ENCODE assay signal across 9 mouse cellular contexts in the genomic region with DNA sequence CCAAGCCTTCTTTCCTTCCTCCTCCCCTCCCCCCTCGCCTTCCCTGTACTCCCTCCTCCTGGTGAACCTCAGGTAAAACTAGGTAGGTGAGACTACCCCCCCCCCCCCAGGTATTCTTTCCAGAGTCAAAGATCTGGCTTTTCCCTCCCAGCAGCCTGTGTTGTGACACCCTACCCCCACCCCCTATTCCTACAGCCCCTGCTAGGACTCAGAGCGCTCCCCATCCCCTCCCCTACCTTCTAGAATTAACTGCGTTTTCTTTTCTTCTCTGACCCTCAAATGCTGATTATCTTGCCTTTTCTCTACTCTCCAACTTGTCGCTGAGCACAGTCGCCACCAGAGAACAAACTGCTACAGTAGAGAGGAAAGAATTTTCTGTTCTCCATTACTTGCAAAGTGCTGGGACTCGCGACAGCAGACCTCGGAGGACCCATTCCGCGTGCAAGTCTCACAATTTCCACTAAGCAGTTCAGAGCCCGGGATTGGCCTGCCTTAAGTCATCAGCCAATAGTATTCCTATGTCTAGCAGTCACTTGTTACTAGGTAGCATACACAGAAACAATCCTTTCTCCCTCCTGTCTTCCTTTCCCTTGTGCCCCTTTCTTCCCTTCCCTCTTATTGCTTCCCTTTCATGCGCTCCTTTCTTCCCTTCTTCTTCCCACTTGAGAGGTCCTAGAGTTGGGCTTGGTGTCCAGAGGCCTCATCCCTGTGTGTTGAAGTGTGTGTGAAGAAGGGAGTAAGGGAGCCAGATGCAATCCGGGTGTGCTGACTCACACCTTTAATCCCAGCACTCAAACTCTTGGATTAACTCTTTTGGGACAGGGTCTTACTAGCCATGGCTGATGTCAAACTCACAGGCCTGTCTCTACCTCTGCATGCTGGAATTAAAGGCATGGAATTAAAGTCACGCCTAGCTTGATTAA. TPM values are rescaled to one million over a fixed set of nuclear protein-coding genes. Genes with fewer than 3 reads are reported as not detected.
DNase-seq lines count a peak whose midpoint lies in the region; ATAC-seq lines count a peak whose summit lies in the region.
"Had no signal": no experiment of that assay in that cellular context is flagged by ENCODE, and none has a peak within 500 bp of the region (broad histone marks: within the 10 kb centered on the region; RNA-seq: fewer than 3 reads in every experiment).

Gene Btn2a2 (minus strand): TSS at position 458 of the 923 bp plus-strand sequence.

- peak; percentile 99 for ATAC-seq in cerebellum, adult (ENCODE audit: insufficient number of reproducible peaks, low FRiP score, low TSS enrichment)
- peak; percentile 100 for ATAC-seq in forebrain, embryonic 16.5 days
- ATAC-seq in liver, embryonic 15.5 days (ENCODE audit: insufficient read depth) = 0 out of 2 replicates have a peak, but pooled peaks have one; percentile 31
- peak; percentile 99 for ATAC-seq in neural tube, embryonic 14.5 days (ENCODE audit: low read depth)

- H3K4me1 ChIP-seq in forebrain, embryonic 16.5 days (replicated peaks; ENCODE audit: control insufficient read depth, insufficient read depth, low read length) = peaks cover 9% of the 10 kb centered on the region; the same call in 1 of the 2 replicates
- peaks cover 15% of the 10 kb centered on the region for H3K4me1 ChIP-seq in liver, embryonic 15.5 days (replicated peaks)
- H3K4me1 ChIP-seq in neural tube, embryonic 14.5 days (ENCODE audit: control insufficient read depth, insufficient read depth, low read length) = no peaks in the 10 kb centered on the region

- H3K4me2 ChIP-seq in forebrain, embryonic 16.5 days (ENCODE audit: low read length) = peak within 1 kb of the TSS; percentile 62
- peak within 1 kb of the TSS; percentile 48 for H3K4me2 ChIP-seq in liver, embryonic 15.5 days
- H3K4me2 ChIP-seq in neural tube, embryonic 14.5 days (ENCODE audit: low read depth, low read length) = peak within 1 kb of the TSS; percentile 61

- H3K9me3 ChIP-seq in forebrain, embryonic 16.5 days (ENCODE audit: control insufficient read depth, low read length) = no peaks in the 10 kb centered on the region
- H3K9me3 ChIP-seq in liver, embryonic 15.5 days (replicated peaks) = no peaks in the 10 kb centered on the region
- H3K9me3 ChIP-seq in neural tube, embryonic 14.5 days (ENCODE audit: control insufficient read depth, low read length) = no peaks in the 10 kb centered on the region

- no peaks in the 10 kb centered on the region for H3K27me3 ChIP-seq in forebrain, embryonic 16.5 days (replicated peaks; ENCODE audit: control insufficient read depth, insufficient read depth, low read length)
- peaks cover 17% of the 10 kb centered on the region for H3K27me3 ChIP-seq in liver, embryonic 15.5 days
- no peaks in the 10 kb centered on the region for H3K27me3 ChIP-seq in neural tube, embryonic 14.5 days (ENCODE audit: control insufficient read depth, insufficient read depth, low read length)

- no peak within 1 kb of the TSS for H3K27ac ChIP-seq in forebrain, embryonic 16.5 days (ENCODE audit: low read length)
- no peak within 1 kb of the TSS for H3K27ac ChIP-seq in liver, embryonic 15.5 days (replicated peaks)
- H3K27ac ChIP-seq in neural tube, embryonic 14.5 days (ENCODE audit: low read depth, low read length) = no peak within 1 kb of the TSS

- peak; percentile 91 for DNase-seq in ES-CJ7 (ENCODE audit: low read depth, low spot score)
- DNase-seq in heart, postnatal 4 days = peak; percentile 63
- peak; percentile 75 for DNase-seq in layer of hippocampus, adult 11-12 months (ENCODE audit: low spot score)
- DNase-seq in thymus, postnatal 25 days = peak; percentile 43

- 4% methylated on average over 13 of the region's 14 CpGs for WGBS in forebrain, embryonic 16.5 days
- WGBS in liver, embryonic 15.5 days (ENCODE audit: insufficient replicate concordance) = 10% methylated on average over 14 of the region's 14 CpGs
- WGBS in neural tube, embryonic 14.5 days = 6% methylated on average over 13 of the region's 14 CpGs

- peak within 1 kb of the TSS; percentile 24 for H3K9ac ChIP-seq in forebrain, embryonic 16.5 days (replicated peaks; ENCODE audit: low read depth, low read length)
- no peak within 1 kb of the TSS for H3K9ac ChIP-seq in liver, embryonic 15.5 days
- H3K9ac ChIP-seq in neural tube, embryonic 14.5 days (replicated peaks; ENCODE audit: low read depth, low read length) = 0 out of 2 replicates have a peak within 1 kb of the TSS, but pooled peaks have one; percentile 16

- H3K36me3 ChIP-seq in forebrain, embryonic 16.5 days (ENCODE audit: control insufficient read depth, insufficient read depth) = no peaks in the 10 kb centered on the region
- H3K36me3 ChIP-seq in liver, embryonic 15.5 days (replicated peaks) = no peaks in the 10 kb centered on the region
- no peaks in the 10 kb centered on the region for H3K36me3 ChIP-seq in neural tube, embryonic 14.5 days (ENCODE audit: control insufficient read depth, insufficient read depth, low read length)

- peak within 1 kb of the TSS; percentile 40 for H3K4me3 ChIP-seq in forebrain, embryonic 16.5 days (replicated peaks; ENCODE audit: low read length)
- 0 out of 2 replicates have a peak within 1 kb of the TSS, but pooled peaks have one; percentile 15 for H3K4me3 ChIP-seq in liver, embryonic 15.5 days (replicated peaks)
- peak within 1 kb of the TSS; percentile 30 for H3K4me3 ChIP-seq in neural tube, embryonic 14.5 days (ENCODE audit: low read depth, low read length)

RNA-seq across cellular contexts. Expression of gene Btn2a2, which starts in this region (rescaled TPM):
- polyA plus RNA-seq in forebrain, embryonic 16.5 days (2015; fragmentation: Nextera tagmentation; extraction: Ambion mirVana) = 0.18 TPM in 1 of 2 replicates, not detected in the other
- not detected for total RNA-seq in heart, postnatal 4 days (2021)
- polyA plus RNA-seq in liver, embryonic 15.5 days (2015; fragmentation: Nextera tagmentation; extraction: Ambion mirVana) = not detected in 2 replicates
- polyA plus RNA-seq in neural tube, embryonic 14.5 days (2014; fragmentation: Nextera tagmentation; extraction: Ambion mirVana) = not detected in 2 replicates
- total RNA-seq: gastrocnemius, adult 8-10 months had no signal

Comparison
In these comparisons a context has a peak if more than half of its experiments do, and no peak if none do; other contexts are left out.
1. Peak in ATAC-seq, H3K4me3 ChIP-seq, H3K9ac ChIP-seq and H3K4me2 ChIP-seq in forebrain, embryonic 16.5 days; RNA of the gene not detected or under 1 TPM.
2. Peak in DNase-seq in heart, postnatal 4 days; RNA of the gene not detected or under 1 TPM.
3. Peak in ATAC-seq, H3K4me3 ChIP-seq and H3K4me2 ChIP-seq in liver, embryonic 15.5 days; RNA of the gene not detected or under 1 TPM.
4. Peak in ATAC-seq, H3K4me3 ChIP-seq, H3K9ac ChIP-seq and H3K4me2 ChIP-seq in neural tube, embryonic 14.5 days; RNA of the gene not detected or under 1 TPM.
5. ATAC-seq: peak in every context shown above with its lines; median percentile 100 in forebrain, embryonic 16.5 days; 99 in cerebellum, adult; 99 in neural tube, embryonic 14.5 days; 31 in liver, embryonic 15.5 days.